Mouse (Mus musculus) CD8-positive naive resting alpha-beta T cell, adult 57 days (primary cell): Measurements from ENCODE around the gene Fga. TPM values are rescaled to one million over a fixed set of nuclear protein-coding genes. Genes with fewer than 3 reads are reported as not detected.

Experiments used
- total RNA-seq: library from RNA; stranded (reverse); gene quantifications from one replicate; pipeline ENCODE4 v1.2.4, GENCODE M21; 2023

The Fga gene
- not detected for total RNA-seq

GRCm38 (mm10) chr3:83025475-83026301, at the start of gene Fga:
Gene Fga (plus strand): TSS chr3:83026076.

GRCm38 (mm10) chr3:83007557-83007956, 18.3 kb upstream of the Fga start, which contains the start of gene Fgg:
Gene Fgg (plus strand): TSS chr3:83007724.

GRCm38 (mm10) chr3:83049680-83050079, 23.8 kb downstream of the Fga start, which contains the start of gene Fgb:
Gene Fgb (minus strand): TSS chr3:83049863.

GRCm38 (mm10) chr3:83055281-83056038, 29.6 kb downstream of the Fga start, which contains the start of gene Plrg1:
Gene Plrg1 (plus strand): TSS chr3:83055522.

Other genes starting within 250 kb of the Fga start
- gene Rbm46, start 149.6 kb upstream of the Fga start, total RNA-seq, result not detected
- gene Lrat, start 122.1 kb upstream of the Fga start, total RNA-seq, result not detected
- not detected for gene Fgg, start 18.4 kb upstream of the Fga start, total RNA-seq
- gene Fgb, start 23.8 kb downstream of the Fga start, total RNA-seq, result not detected
- gene Plrg1, start 29.4 kb downstream of the Fga start, total RNA-seq, result 56.1 TPM
- gene Dchs2, start 101.9 kb downstream of the Fga start, total RNA-seq, result not detected